Mouse (Mus musculus) ovary, postnatal 10 days (tissue): ENCODE data around the gene Tmem169.
"Not testable (repeated sequence)": the region's sequence is repeated elsewhere in the genome, so short reads cannot be mapped to it uniquely, and the experiment has no call there.

ENCODE experiments used
- DNase-seq: peaks from one replicate; pipeline ENCODE4 v3.0.0; 2022; ENCODE audit warnings: low spot score

Tmem169 gene

GRCm38 (mm10) chr1:72283992-72284485 lies at the start of gene Tmem169, which contains the start of gene Pecr:
Gene Tmem169, plus strand, starts transcription at chr1:72284369.
Gene Pecr, minus strand, starts transcription at chr1:72284314.
- DNase-seq = peak; percentile 82

- DNase-seq = peak; percentile 46
Observed at GRCm38 (mm10) chr1:72236363-72237006, 47.7 kb upstream of the Tmem169 start.

- DNase-seq = no peak
Observed at GRCm38 (mm10) chr1:72237007-72237775, 47.0 kb upstream of the Tmem169 start.

DNA sequence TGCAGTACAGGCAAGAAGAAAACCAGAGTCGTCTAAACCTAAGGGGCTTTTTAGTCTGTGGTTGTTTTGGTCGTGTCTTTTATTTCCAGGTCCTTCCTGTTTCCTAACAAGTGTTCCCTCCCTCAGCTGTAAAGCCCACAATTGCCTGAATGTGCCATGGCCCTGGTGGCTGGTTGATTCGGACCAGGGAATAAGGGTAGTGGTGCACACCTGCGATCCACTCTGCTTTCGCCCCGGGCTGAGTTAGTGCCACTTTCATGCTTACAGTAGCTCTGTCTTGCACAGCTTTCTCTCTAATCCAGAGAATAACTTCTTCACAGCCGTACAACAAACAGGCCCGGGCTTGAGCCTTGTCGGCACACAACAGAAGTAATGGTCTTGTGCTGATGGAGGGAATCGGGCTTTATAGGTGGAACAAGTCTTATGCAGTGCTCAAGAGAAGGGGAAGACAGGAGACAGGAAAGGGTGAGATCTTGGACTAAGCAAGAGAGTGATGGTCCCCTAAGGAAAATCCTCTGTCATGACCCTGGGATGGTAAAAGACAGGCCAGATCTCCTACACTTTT lies 46.1 kb upstream of the Tmem169 start:
- no peak for DNase-seq

DNA sequence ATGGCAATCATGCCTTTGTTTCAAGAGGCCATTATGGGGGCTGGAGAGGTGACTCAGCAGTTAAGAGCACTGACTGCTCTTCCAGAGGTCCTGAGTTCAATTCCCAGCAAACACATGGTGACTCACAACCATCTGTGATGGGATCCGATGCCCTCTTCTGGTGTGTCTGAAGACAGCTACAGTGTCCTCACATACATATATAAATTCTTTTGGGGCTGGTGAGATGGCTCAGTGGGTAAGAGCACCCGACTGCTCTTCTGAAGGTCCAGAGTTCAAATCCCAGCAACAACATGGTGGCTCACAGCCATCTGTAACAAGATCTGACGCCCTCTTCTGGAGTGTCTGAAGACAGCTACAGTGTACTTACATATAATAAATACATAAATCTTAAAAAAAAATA lies 45.1 kb upstream of the Tmem169 start:
- DNase-seq = not testable (repeated sequence)

- DNase-seq = no peak
Observed at GRCm38 (mm10) chr1:72242581-72243143, 41.5 kb upstream of the Tmem169 start.

DNA sequence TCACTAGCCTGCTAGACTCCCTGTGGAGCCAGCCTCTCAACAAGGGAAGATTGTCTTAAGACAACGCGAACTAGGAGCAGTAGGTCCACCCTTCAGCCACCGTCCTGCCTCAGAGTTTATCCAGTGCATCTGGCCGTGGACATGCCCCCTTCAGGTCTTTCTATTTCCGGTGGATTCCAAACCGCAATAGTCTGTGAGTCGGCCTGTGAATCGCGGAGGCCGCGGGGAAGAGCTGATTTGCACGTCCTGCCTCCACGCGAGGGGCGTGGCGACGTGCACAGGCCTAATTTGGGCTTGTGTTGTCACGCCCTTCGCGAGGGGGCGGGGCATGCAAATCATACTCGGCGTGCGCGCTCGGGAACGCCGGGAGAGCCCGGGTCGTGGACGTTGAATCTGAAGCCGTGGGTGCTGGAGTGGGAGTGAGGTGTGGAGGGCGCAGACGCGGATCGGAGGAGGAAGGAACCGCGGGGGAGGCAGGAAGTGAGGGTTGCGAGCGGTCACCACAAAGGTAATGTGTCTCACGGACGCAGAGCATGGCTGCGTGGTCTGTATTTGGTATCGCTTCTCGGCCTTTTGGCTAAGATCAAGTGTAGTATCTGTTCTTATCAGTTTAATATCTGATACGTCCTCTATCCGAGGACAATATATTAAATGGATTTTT lies 40.4 kb upstream of the Tmem169 start:
- DNase-seq = peak; percentile 91

DNA sequence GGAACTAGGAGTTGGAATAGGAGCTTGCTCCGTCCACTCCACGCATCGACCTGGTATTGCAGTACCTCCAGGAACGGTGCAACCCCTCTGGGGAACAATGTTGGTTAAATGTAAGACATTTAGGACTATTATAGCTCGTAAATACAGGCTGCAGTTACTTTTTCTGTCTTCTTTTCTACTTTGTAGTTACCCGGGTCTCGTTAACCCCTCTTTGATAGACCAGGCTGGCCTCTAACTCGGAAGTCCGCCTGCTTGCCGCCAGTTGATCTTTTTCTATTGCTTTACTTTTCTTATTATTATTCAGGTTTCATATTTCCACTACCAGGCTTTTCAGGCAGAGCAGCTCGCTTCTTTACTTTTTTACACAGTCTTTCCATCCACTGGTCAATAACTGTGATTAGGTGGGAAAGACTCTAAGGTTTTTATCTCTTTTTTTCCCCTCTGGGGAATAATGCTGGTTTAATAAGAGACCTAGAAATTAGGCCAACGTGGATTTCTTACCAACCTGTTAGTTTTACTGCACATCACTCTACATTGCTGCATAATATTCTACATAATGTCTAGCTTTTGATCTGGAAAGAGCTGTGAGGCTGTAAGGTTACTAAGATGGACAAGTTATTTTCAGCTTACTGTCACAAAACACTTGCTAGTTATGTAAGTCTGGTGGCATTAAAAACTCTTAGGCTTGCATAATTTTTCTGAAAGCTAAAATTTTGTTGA lies 39.7 kb upstream of the Tmem169 start:
- no peak for DNase-seq

DNA sequence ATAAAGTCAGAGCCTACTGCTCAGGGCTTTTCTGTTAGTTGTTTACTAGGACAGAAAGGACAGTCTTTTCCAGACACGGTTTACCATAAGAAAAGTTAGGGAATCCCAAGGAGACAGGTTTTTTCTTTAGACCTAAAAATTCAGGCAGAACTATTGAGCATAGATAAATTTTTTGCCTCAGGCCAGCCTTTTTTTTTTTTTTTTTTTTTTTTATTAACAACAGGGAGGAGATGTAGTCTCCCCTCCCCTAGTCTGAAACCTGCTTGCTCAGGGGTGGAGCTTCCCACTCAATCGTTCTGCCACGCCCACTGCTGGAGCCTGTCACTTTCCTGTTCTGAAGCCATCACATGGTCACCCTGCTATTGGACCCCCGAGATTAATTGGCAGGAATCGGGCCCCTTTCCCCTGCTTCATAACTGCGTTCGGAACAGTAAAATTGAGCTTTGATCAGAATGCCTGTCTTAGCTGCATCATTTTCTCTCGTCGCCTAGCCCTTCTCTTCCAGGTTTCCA lies 35.9 kb upstream of the Tmem169 start:
- DNase-seq = not testable (repeated sequence)

- DNase-seq = no peak
Observed at GRCm38 (mm10) chr1:72251806-72252205, 32.4 kb upstream of the Tmem169 start.

DNA sequence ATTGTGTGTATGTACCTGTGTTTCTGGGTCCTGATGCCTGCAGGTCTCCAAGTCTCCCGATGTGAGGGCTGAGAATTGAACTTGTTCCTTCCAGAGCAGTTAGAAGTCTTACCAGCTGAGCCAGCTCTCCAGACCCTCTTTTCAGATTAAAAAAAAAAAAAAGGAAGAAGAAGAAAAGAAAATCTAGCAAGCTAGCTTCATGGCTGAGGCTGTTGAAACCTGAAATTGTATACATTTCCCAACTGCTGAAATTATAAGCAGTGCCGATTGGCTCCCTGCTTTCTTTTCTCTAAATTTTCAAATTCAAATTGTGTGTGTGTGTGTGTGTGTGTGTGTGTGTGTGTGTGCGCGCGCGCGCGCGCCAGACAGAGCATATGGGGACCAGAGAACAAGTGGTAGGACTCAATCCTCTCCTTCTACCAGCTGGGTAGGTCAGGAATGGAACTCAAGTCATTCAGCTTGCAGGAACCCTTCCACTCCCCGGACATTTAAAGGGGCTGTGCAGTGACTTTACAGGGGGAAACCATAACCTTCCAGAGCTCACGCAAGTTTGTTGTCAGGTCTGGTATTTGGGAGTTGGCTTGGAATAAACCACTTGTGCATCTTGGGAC lies 30.2 kb upstream of the Tmem169 start:
- no peak for DNase-seq

- DNase-seq = peak; percentile 70
Observed at GRCm38 (mm10) chr1:72254545-72255061, 29.6 kb upstream of the Tmem169 start.

DNA sequence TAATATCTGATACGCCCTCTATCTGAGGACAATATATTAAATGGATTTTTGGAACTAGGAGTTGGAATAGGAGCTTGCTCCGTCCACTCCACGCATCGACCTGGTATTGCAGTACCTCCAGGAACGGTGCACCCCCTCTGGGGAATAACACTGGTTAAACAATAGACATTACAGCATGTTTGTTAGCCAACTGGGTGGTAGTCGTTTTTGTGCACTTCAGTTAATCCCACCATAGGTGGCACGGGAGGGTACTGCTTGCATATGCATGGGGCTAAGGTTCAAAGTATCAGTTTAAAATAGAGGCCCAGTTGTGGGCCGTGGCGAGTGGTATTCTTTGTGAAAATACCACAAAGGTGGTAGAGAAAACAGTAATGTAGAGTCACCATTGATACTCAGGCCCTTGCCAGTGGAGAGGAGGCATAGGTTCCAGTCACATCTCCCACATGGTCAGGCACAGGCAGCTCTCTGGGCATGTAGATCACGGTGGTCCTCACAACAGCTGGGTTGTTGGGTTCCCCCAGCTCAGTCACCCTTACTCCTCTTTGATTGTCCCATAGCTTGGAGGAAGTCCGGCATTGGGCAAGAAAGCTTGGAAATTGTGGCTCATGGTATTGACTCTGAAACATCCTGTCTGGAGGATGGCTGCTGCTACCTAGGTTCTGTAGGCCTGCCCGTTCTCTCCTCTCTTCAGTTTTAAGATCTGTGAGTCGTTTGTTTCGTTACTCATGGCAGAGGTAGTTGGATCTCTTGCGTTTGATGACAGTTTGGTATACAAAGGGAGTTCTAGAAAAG lies 28.9 kb upstream of the Tmem169 start:
- no peak for DNase-seq

DNA sequence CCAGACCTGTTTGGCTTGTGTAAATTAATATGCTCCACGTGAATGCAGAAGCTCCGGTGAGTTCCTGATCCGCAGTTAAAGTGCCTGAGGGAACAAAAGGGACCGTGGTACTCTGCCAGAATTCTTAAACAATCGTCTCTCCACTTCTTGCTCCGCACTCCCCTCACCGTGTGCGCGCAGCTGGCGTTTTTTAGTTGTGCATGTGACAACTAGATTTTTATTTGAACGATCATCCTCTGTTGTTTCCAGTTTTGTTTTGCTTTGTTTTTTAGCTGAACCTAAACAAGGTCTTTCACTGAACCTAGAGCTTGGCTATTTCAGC lies 28.4 kb upstream of the Tmem169 start:
- no peak for DNase-seq

DNA sequence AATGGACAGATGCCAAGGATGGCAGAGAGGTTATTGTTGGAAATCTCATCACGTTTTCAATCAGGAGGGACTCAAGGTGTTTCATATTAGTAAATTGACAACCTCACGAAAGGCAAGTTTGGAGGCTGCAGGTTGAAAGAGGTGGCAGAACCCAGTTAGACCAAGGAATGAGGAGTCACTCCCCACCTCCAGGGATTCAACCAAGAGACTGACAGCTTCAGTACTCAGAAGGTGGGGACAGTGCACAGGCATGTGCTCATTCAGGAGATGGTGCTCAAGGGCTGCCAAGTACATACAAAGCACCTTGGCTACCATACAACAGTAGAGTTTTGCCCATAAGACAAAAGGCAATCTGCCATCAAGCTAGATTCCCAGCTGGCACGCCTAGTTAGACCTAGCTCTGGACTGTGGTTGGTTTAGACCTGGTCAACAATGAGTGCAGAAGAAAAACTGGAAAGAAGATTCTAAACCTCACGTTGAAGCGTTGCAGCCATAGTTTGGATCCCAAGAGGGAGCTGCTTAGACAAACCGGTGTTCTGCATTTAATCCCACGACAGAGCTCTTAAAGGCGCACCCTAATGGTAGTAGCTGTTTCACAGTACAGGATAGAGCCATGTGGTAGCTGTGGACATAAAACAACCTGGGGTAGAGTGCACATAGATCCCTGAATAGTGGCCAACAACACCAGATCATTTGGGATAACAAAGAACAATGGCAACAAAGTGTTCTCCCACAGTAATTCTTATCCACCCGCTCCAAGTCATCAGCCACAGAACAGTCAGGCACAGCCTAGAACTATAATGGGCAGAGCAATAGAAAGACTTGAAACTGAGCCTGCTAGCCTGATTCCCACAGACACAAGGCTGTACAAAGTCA lies 27.6 kb upstream of the Tmem169 start:
- no peak for DNase-seq

- no peak for DNase-seq
Observed at GRCm38 (mm10) chr1:72263099-72263498, 21.1 kb upstream of the Tmem169 start.

- DNase-seq = no peak
Observed at GRCm38 (mm10) chr1:72278085-72278484, 6.1 kb upstream of the Tmem169 start.

GRCm38 (mm10) chr1:72282604-72283003 lies 1.6 kb upstream of the Tmem169 start:
- DNase-seq = no peak

- no peak for DNase-seq
Observed at GRCm38 (mm10) chr1:72284539-72284938, 370 bp downstream of the Tmem169 start.
